Mouse (Mus musculus): Measurements from ENCODE around the gene Spata20.

DNA sequence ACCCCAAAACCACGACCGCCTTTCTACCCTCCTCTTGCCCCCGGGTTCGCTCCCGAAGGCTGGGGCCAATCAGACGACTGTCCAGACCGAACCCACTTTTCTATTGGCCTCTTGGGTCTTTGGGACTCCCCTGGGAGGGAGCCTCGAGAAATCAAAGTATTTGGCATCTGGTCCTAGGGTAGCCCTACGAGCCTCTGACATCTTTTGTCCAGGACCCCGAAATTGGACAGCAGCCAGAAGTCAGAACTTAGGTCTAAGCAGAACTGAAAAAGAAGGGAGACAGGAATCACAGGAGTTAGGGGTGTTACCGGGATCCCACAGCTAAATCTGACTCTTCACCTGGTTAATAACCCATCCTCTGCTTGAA, 11.5 kb downstream of the Spata20 start:
- TF ChIP-seq MAFK (IDR thresholded peaks at IDR 0.05; ENCODE audit: insufficient read depth, low read depth, low read length) (no peak), HCFC1 (IDR thresholded peaks at IDR 0.05; ENCODE audit: borderline replicate concordance, insufficient read depth, low read length) (no peak)
